Mouse (Mus musculus) WW6 (cell line): ENCODE measurements at regions not wholly inside any gene's neighbourhood (a gene's known extent, or its start where the extent isn't known, plus 50 kb on each side); places are given as distances from the start of the nearest gene placed in this dataset.

Experiments
- DNase-seq: peaks from one replicate; pipeline ENCODE4 v3.0.0-alpha.2; 2013; ENCODE audit warnings: low read depth, low spot score

- DNase-seq, result no peak
Observed at GRCm38 (mm10) chr9:32003730-32004129, 90.5 kb upstream of the Barx2 start.

GRCm38 (mm10) chr9:32005348-32005747 lies 92.1 kb upstream of the Barx2 start:
- DNase-seq, result no peak

- no peak for DNase-seq
Observed at GRCm38 (mm10) chr9:32006350-32006749, 93.1 kb upstream of the Barx2 start.

GRCm38 (mm10) chr9:32010953-32011770 lies 97.9 kb upstream of the Barx2 start:
- DNase-seq, result no peak

- DNase-seq, result no peak
Observed at GRCm38 (mm10) chr9:32016286-32016685, 99.7 kb upstream of the Arhgap32 start.

- no peak for DNase-seq
Observed at GRCm38 (mm10) chr9:32018020-32018419, 97.9 kb upstream of the Arhgap32 start.

GRCm38 (mm10) chr9:32019786-32020185 lies 96.2 kb upstream of the Arhgap32 start:
- no peak for DNase-seq

- no peak for DNase-seq
Observed at GRCm38 (mm10) chr9:32020942-32021731, 94.8 kb upstream of the Arhgap32 start.

- no peak for DNase-seq
Observed at GRCm38 (mm10) chr9:32021755-32022154, 94.2 kb upstream of the Arhgap32 start.

GRCm38 (mm10) chr9:32022996-32023395 lies 92.9 kb upstream of the Arhgap32 start:
- no peak for DNase-seq

- no peak for DNase-seq
Observed at GRCm38 (mm10) chr9:32024767-32025166, 91.2 kb upstream of the Arhgap32 start.

- DNase-seq, result peak; percentile 33
Observed at GRCm38 (mm10) chr9:32027962-32028361, 88.0 kb upstream of the Arhgap32 start.

- no peak for DNase-seq
Observed at GRCm38 (mm10) chr9:32029001-32029400, 86.9 kb upstream of the Arhgap32 start.

- no peak for DNase-seq
Observed at GRCm38 (mm10) chr9:32029786-32030185, 86.2 kb upstream of the Arhgap32 start.

GRCm38 (mm10) chr9:32030203-32030602 lies 85.7 kb upstream of the Arhgap32 start:
- DNase-seq, result no peak

- DNase-seq, result peak; percentile 39
Observed at GRCm38 (mm10) chr9:32031950-32032453, 83.9 kb upstream of the Arhgap32 start.

- DNase-seq, result no peak
Observed at GRCm38 (mm10) chr9:32032521-32033185, 83.3 kb upstream of the Arhgap32 start.

GRCm38 (mm10) chr9:32033937-32034336 lies 82.0 kb upstream of the Arhgap32 start:
- no peak for DNase-seq

- DNase-seq, result no peak
Observed at GRCm38 (mm10) chr9:32039999-32040398, 75.9 kb upstream of the Arhgap32 start.

- no peak for DNase-seq
Observed at GRCm38 (mm10) chr9:32043344-32043743, 72.6 kb upstream of the Arhgap32 start.

GRCm38 (mm10) chr9:32046791-32047190 lies 69.1 kb upstream of the Arhgap32 start:
- no peak for DNase-seq

- no peak for DNase-seq
Observed at GRCm38 (mm10) chr9:32048941-32049340, 67.0 kb upstream of the Arhgap32 start.
